Mouse (Mus musculus): ENCODE measurements around the gene 1110017D15Rik. TPM values are rescaled to one million over a fixed set of nuclear protein-coding genes. Genes with fewer than 3 reads are reported as not detected.

The 1110017D15Rik gene
- total RNA-seq (2021) = 10 to 100 TPM in 1 of 2 experiments, 1 to 10 TPM in 1; 8.3 to 11.4 TPM

DNA sequence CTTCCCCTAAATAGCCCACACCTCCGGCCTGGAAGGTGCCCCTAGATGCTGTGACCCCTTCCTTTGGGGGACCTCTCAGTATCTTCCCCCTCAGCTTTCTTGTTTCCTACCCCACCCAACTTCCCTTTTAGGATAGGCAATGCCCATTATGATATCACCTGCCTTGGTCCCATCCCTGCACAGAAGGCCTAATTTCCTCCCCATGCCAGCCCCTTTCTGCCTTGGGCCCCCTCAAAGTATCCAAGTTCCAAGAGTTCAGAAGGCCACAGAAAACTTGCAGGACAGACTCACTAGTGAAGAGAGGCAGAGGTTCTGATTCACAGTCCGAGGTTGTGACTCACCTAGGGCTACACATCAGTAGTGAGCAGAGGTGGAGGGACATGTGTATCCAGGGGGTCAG lies at the start of gene 1110017D15Rik:
TSS of gene 1110017D15Rik (minus strand) at position 101 of the 400 bp plus-strand sequence.
- no peak for DNase-seq (ENCODE audit: extremely low spot score in 1 of 2, low spot score in 2 of 2)
- intact Hi-C loops (cut with DNase I) = no loop called here

DNA sequence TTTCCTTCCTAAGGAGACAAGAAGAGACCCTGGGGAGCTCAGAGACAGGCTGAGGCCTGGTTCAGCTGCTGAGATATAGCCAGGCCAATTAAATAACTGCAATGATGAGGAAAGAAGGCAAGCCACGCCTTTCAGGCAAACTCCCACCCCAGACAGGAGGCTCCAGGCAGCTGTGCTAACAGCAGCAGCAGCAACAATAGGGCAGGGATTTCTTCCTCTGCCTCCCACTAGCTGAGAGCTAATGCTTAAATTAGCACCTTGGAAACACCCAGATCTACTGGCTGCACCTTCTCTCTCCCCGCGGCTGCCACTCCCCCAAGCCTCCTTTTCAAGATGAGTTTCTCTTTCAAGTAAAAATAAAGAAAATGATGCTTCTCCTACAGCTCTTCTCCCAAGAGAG lies 49.0 kb upstream of the 1110017D15Rik start:
- DNase-seq (ENCODE audit: extremely low spot score in 1 of 2, low spot score in 2 of 2) = no peak
- intact Hi-C loops (cut with DNase I) = loop anchor here (5.0 kb wide), 1 partner anchor 41 kb away; no protein-coding TSS in a partner anchor

DNA sequence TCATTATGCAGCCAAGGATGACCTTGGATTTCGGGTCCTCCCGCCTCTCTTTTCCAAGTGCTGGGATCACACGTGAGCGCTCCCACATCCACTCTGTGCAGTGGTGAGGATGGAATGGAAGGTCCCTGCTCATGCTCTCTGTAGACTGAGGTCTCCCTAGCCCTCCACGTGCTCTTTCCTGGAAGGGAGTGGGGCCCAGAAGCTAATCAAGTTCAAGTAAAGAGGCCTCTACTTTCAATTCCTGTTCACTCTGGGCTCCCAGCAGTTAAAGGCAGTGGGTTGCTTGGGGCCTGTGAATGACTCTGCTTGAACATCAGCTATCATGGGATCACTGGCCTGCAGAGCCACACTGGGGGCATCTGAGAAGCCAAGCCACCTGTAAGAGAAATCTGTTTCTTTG lies 46.2 kb upstream of the 1110017D15Rik start:
- no peak for DNase-seq (ENCODE audit: extremely low spot score in 1 of 2, low spot score in 2 of 2)
- intact Hi-C loops (cut with DNase I) = no loop called here

DNA sequence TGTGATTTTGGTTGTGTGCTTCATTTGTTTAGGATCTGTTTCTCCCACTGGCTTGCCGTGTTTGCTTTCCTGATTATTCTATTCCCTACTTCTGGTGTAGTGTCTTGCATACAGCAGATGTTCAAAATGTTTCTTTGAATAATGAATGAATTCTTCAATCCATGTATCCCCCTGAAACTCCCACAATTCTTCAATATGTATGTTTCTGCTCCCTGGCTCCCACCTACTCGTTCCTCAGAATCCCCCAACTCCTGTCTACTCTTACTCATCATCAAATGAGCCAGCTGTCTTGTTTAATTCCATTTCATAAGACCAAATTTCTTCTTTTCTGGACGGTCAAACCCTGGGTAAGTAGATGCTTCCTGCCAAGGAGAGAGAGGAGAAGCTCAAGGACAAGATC lies 40.0 kb upstream of the 1110017D15Rik start:
- intact Hi-C loops (cut with DNase I) = no loop called here
- no peak for DNase-seq (ENCODE audit: extremely low spot score in 1 of 2, low spot score in 2 of 2)

DNA sequence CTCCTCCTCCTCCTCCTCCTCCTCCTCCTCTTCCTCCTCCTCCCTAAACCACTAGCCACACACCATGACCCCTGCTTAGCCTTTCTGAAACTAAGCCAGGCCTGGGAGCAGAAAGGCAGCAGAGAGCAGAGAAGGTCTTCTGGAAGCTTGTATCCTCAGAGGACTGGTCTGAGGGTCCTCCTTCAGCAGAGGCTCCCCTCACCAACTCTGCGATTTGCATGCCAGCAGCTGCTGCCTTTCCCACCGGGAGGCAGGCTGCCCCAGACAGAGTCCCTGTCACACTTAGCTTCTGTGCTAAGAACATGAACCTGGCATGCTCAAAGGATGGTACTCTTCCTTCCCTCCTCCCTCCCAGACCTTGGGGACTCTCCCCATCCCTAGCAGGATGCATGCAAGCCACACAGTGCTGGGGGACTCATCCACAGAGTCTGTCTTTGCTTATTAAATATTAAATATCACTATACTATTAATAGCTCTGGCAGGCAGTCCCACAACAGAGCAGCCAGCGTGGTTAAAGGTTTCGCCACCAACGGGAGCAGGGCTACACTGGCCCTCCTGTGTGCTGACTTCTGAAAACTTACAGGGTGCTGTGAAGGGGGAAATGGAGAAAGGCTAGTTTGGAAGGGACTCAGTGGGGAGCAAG lies 39.3 kb upstream of the 1110017D15Rik start:
- intact Hi-C loops (cut with DNase I) = no loop called here
- DNase-seq (ENCODE audit: extremely low spot score in 1 of 2, low spot score in 2 of 2) = no peak

DNA sequence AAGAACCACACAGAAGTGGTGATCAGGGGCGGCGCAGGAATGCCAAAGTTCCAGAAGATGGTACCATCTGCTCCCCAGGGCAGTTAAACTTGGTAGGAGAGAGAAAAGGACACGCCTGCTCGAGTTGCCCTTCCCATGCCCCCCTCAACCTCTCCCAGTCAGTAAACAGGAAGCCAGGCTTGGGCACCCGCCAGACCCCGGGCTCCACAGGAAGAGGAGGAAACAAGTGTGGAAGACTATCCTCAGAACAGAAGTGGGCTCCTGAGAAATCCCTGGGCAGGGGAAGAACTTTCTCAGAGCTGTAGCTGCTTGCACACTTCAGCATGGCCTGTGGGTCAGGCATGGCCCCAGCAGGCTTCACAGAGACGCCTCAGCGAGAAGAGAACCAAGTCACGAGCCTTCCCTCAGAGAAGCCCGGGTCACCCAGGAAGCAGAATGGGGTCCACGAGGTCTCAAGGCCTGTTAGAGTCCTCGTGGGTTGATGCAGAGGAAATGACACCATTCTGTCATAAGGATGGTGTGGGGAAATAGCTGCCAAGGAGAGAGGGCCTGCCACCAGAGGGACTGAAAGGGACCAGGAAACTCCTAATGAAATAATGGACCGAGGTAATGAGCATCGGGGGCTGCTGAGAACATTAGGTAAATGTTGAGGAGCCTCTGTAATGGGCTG lies 38.0 kb upstream of the 1110017D15Rik start:
- DNase-seq (ENCODE audit: extremely low spot score in 1 of 2, low spot score in 2 of 2) = peak in 1 of 2 experiments; percentile 84

DNA sequence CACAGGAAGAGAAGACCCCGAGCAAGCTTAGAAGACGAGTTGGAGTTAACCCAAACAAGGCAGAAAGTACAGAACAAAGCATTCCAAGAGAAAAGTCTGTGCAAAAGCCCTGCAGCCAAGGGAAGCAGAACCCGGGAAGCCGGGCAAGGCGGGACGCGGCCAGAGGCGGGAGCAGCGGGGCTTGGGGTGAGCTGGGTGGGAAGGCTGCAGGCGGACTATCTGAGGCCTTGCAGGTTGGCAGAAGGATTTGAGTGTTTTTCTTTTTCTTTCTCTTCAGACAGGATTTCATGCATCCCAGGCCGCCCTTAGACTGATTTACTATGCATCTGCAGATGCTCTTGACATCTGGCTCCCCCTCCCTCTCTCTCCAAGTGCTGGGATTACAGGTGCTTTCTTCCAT lies 36.0 kb upstream of the 1110017D15Rik start:
- DNase-seq (ENCODE audit: extremely low spot score in 1 of 2, low spot score in 2 of 2) = no peak
- intact Hi-C loops (cut with DNase I) = loop anchor here (5.0 kb wide), 1 partner anchor 99 kb away; no protein-coding TSS in a partner anchor

More for the DNA sequence above, 38.0 kb upstream of the 1110017D15Rik start:
- intact Hi-C loops (cut with DNase I) = loop anchor here (5.0 kb wide), 1 partner anchor 97 kb away; no protein-coding TSS in a partner anchor

DNA sequence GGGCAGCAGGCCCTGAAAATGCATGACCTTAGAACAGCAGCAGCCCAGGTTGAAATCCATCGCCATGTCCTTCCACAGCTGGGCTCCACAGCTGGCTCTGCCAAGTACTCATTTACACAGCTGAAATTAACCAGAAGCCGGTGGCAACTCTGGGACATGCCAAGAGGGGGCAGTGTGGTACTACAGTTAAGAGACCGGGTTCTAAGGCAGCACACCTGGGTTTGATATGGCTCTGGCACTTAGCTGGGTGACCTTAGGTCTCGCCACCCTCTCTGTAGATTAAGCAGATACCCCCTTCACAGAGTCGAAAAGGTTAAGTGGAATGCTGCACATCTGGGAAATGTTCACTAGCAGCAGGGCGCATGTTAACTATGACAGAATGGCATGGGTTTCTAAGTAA lies 35.4 kb upstream of the 1110017D15Rik start:
- DNase-seq (ENCODE audit: extremely low spot score in 1 of 2, low spot score in 2 of 2) = peak; percentile 59 to 69
- intact Hi-C loops (cut with DNase I) = loop anchor here (5.0 kb wide), 1 partner anchor 100 kb away; no protein-coding TSS in a partner anchor

DNA sequence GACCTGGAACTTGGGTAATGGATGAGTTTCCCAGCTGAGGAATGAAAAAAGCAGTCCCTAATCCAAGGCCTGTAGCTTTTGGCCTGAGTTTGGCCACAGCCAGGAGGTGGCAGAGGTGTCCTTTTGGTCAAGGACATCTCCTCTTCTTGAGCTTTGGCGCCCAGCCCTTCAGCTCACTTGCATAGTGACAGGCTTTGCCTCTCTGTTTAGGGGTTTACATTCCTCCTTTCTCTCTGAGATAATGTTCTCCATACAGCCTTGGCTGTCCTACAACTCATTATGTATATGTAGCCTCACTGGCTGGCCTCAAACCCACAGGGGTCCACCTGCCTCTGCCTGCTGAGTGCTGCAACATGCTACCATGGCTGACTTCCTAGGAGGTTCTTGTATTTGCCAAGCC lies 30.0 kb upstream of the 1110017D15Rik start:
- intact Hi-C loops (cut with DNase I) = no loop called here
- DNase-seq (ENCODE audit: extremely low spot score in 1 of 2, low spot score in 2 of 2) = no peak

DNA sequence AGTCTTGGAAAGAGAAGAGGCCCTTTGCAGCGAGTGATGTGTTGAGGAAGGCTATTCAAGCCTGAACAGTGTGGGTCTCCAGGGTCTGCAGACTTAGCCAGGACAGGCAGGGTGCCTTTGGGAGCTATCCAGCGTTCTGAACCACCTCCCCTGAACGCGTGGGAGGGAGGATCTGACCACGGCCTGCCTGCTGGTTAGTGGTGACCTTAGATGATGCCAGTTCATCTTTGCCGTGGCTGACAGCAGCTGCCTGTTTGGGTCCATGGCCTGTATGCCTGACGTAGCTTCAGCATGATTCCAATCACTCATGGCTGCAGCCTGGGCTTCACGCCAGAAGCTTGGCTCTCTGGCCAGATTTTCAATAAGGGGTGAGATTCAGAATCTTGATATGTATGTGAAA lies 28.9 kb upstream of the 1110017D15Rik start:
- peak in 1 of 2 experiments; percentile 34 for DNase-seq (ENCODE audit: extremely low spot score in 1 of 2, low spot score in 2 of 2)
- intact Hi-C loops (cut with DNase I) = no loop called here

DNA sequence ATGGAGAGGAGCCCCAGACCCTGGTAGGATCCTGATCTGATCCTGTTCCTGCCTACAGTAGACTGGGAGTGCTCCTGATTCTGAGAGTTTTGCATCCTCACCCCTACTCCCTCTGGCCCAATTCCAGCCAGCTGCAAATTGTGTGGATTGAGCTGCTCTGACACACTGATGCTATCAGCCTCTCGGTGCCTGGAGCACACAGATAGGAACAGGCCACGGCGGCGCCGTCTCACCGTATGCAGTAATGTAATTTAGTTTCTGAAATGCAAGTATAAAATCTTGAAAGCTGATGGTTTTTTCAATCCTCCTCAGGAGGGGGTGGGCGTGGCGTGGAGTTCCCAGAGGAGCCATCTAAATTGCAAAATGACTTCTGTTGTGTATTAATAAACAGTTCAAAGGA lies 25.0 kb upstream of the 1110017D15Rik start:
- intact Hi-C loops (cut with DNase I) = no loop called here
- no peak for DNase-seq (ENCODE audit: extremely low spot score in 1 of 2, low spot score in 2 of 2)

DNA sequence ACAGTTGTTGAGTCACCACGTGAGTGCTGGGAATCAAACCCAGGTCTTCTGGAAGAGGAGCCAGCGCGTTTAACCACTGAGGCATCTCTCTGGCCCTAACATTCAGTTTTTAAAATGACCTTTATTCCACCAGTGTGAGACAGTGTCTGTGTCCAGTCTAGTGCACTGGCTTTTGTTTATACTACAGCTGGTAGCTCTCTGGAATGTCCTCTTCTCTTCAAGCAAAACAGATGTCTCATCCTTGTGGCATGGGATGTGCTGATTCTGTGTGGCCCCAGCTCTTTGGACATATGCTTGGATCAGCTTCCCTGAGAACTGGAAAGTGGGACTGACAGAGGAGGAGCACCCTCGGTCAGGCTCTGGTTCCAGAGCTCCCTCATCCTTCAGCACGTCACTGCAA lies 17.7 kb upstream of the 1110017D15Rik start:
- intact Hi-C loops (cut with DNase I) = no loop called here
- DNase-seq (ENCODE audit: extremely low spot score in 1 of 2, low spot score in 2 of 2) = no peak

DNA sequence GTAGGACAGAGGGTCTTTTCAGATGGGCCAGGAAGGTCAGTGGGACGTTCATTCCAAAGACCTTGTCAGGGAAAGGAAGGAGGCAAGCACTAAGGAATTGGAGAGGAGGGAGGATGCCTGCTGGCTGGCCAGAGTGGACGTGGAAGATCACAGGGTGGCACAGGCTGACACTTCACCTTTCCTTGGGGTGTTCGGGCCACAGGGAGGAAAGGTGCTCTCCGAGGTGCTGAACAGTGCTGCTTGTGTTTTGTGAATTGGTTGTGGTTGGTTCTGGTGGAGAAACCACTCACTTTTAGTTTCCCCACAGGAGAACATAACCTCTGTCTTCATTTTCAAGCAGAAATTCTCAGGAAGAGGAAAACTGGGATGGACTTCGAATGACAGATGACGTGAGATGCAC lies 15.3 kb upstream of the 1110017D15Rik start:
- no peak for DNase-seq (ENCODE audit: extremely low spot score in 1 of 2, low spot score in 2 of 2)
- intact Hi-C loops (cut with DNase I) = no loop called here

DNA sequence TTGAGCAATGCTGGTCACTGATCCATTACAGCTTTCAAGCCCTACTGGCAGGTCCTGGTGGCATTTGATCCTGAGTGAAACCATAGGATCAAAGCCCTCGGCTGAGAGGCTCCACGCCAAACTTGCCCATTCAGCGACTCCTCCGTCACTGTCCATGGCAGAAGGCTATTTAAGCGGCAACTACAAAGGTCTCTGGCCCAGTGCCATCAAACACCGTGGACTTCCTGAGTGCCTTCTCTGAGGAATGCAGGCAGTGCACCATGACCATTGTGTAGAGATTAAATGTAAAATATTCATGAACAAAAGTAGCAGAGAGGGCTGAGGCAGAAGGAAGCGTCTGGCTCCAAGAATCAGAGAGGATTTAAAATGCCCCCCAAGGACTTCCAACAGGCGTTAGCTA lies 10.9 kb upstream of the 1110017D15Rik start:
- DNase-seq (ENCODE audit: extremely low spot score in 1 of 2, low spot score in 2 of 2) = no peak
- intact Hi-C loops (cut with DNase I) = no loop called here

DNA sequence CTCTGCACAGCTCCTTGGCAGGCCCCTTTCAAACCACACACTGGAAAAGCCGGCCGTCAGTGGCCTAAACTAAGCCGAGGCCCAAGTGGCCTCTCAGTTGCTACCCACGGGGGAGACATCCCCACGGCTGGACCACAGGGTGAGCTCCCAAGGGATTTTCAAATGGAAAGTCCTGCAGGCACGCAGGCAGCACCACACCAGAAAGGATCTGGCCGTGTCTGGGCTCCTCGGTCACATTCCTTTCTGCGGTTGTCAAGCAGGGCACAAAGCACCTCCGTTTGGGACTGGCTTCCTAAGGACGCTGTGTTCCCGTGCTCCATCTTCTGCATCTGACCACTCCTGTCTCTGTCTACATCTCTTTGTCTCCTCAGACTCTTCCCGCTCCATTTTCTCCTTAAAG lies 9.9 kb upstream of the 1110017D15Rik start:
- DNase-seq (ENCODE audit: extremely low spot score in 1 of 2, low spot score in 2 of 2) = no peak
- intact Hi-C loops (cut with DNase I) = no loop called here

DNA sequence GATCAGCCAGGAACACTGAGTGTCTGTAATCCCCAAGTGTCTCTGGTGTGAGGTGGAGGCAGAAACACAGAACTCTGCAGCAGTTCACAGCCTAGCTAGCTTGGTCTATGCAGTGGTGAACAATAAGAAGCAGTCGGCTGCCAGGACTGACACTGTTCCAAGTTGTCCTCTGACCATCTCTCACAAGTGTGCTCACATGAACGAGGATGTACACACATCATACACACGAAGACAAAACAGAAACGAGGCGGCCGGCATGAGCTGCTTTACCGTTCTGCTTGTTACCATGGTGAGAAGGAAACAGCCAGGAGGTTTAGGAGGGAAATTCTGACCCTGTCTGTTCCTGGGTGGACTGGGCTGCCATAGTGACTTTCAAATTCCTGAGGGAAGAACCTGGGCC lies 9.4 kb upstream of the 1110017D15Rik start:
- DNase-seq (ENCODE audit: extremely low spot score in 1 of 2, low spot score in 2 of 2) = no peak
- intact Hi-C loops (cut with DNase I) = no loop called here

DNA sequence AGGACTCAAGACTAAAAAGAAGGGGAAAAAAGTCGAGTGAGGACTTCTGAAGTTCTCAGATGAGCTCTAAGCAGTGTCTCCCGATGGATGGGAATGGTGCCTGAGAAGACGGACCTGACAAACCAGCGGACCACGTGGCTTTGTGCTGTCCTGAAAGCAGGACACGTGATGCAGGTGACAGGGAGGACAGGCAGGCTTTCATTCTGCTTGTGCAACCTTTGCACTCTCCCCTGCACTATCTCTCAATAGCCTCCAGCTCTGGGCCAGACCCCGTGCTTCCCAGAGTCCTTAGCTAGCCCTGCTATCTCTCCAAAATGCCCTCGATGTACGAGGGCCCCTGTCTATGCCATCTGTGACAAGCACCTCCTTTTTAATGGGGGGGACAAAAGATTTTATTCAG lies 7.7 kb upstream of the 1110017D15Rik start:
- intact Hi-C loops (cut with DNase I) = loop anchor here (5.0 kb wide), 1 partner anchor 87 kb away; no protein-coding TSS in a partner anchor

DNA sequence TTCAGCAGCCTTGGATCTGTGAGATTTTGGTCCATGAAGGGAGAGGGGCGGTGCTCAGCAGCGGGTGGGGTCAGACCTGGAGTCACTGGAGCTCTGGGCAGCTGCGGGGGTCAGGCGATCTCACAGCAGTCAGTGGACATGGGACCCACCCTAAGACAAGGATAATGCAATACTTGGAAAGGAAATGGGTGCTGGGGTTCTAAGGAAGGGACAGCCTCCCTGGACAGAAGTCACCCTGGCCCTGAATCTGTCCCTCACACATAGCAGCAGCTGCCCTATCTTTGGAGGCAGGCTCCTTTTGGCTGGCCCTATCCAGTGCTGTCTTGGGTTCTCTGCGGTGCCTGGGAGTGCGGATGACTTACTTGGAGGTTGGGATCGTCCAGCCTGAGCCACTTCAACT lies 6.7 kb upstream of the 1110017D15Rik start:
- intact Hi-C loops (cut with DNase I) = loop anchor here (5.0 kb wide), 1 partner anchor 88 kb away; no protein-coding TSS in a partner anchor
- no peak for DNase-seq (ENCODE audit: extremely low spot score in 1 of 2, low spot score in 2 of 2)

More for the DNA sequence above, 7.7 kb upstream of the 1110017D15Rik start:
- DNase-seq (ENCODE audit: extremely low spot score in 1 of 2, low spot score in 2 of 2) = no peak

DNA sequence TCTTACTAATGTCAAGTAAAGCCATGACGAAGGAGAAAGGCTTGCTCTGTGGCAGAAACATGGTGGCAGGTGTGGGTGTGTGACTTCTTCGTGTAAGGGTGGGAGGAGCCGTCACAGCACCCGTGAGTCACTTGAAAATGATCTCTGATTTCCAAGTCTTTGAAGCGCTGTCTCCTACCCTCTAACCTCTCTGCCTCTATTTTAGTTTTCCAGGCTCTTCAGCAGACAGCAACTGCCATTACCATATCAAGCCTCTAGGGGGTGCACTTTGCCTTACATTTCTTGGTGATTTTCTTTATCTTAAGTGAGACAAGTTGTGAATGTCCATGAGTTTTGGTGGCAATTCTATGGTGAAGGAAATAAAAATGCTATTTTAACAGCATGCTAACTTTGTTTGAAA lies 5.7 kb upstream of the 1110017D15Rik start:
- intact Hi-C loops (cut with DNase I) = loop anchor here (5.0 kb wide), 1 partner anchor 90 kb away; no protein-coding TSS in a partner anchor
- peak in 1 of 2 experiments; percentile 46 for DNase-seq (ENCODE audit: extremely low spot score in 1 of 2, low spot score in 2 of 2)

DNA sequence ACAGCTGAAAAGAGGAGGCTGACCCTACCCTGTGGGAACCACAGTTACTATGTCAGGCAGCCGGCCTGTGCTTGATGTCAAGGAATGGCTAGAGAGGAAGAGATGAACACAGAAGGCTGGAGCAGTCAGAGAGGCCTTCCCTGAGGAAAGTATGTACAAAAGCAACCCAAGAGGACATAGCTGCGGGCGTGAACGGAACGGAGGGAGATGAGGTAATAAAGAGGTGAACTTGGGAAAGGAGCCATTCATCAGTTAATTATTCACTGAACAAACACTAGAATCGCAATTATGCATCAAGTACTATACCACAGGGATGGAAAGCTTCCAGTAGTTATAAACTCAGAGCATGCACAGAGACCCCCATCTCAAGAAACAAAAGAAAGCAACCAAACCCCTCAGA lies 5.0 kb upstream of the 1110017D15Rik start:
- DNase-seq (ENCODE audit: extremely low spot score in 1 of 2, low spot score in 2 of 2) = no peak
- intact Hi-C loops (cut with DNase I) = loop anchor here (5.0 kb wide), 1 partner anchor 90 kb away; no protein-coding TSS in a partner anchor

Measured in left cerebral cortex, postnatal 10 days (tissue).